Mouse (Mus musculus) bone marrow, adult 2 months (tissue): ENCODE measurements at regions not wholly inside any gene's neighbourhood (a gene's known extent, or its start where the extent isn't known, plus 50 kb on each side); places are given as distances from the start of the nearest gene placed in this dataset.

Experiments used
- CTCF ChIP-seq: fragments of 200-500 bp; IDR thresholded peaks from 2 replicates; pipeline ENCODE4 v1.5.1; 2011; ENCODE audit warnings: low read length, control low read depth; ENCODE audit not compliant: control insufficient read depth, insufficient read depth
- POLR2A ChIP-seq: fragments of 200-500 bp; IDR thresholded peaks from 2 replicates; pipeline ENCODE4 v1.6.1; 2011; ENCODE audit warnings: low read depth, mild to moderate bottlenecking, control low read depth, low read length, borderline replicate concordance; ENCODE audit not compliant: control insufficient read depth

DNA sequence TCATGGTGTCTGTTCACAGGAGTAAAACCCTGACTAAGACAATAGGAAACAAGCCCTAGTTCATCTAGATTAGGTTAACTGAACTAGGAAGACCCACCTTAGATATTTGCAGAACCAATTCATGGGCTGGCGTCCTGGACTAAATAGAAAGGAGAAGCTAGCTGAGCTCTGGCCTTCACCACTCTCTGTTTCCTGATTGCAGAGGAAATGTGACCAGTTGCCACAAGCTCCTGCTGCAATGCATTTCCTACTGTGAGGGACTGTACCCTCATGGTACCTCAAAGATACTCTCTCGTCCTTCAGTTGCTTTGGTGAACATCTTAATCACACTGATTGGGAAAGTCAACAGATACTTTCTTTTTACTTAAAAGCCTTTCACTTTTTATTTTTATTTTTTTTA, 222.9 kb upstream of the Id2 start:
- TF ChIP-seq CTCF (no peak), POLR2A (no peak)
